Mouse (Mus musculus) MEL (cell line): ENCODE results near the gene Rap1gds1.

Source experiments
- CTCF ChIP-seq, 3 experiments: IDR thresholded peaks in 2 of 3; conservative IDR thresholded peaks in 1 of 3; 2 replicates each; pipeline ENCODE4 v1.5.1; 2011 to 2012; ENCODE audit warnings: low read length in 3 of 3, low read depth in 2 of 3, mild to moderate bottlenecking in 2 of 3, improper control_type of control experiment in 1 of 3, inconsistent platforms in 1 of 3, mixed read lengths in 1 of 3, moderate library complexity in 1 of 3; ENCODE audit not compliant: control insufficient read depth in 1 of 3, insufficient read depth in 1 of 3, poor library complexity in 1 of 3, severe bottlenecking in 1 of 3
- ELF1 ChIP-seq: IDR thresholded peaks from 2 replicates; pipeline ENCODE4 v1.6.1; 2014; ENCODE audit warnings: low read depth, mild to moderate bottlenecking, inconsistent platforms, low read length, improper control_type of control experiment, moderate library complexity
- EP300 ChIP-seq, 2 experiments: IDR thresholded peaks; 2 replicates each; pipeline ENCODE4 v1.6.1; 2011; ENCODE audit warnings: improper control_type of control experiment in 2 of 2, low read length in 2 of 2, low read depth in 1 of 2, mild to moderate bottlenecking in 1 of 2
- GATA1 ChIP-seq: IDR thresholded peaks from 2 replicates; pipeline ENCODE4 v1.6.1; 2011; ENCODE audit warnings: low read depth, low read length, improper control_type of control experiment
- MEF2A ChIP-seq: IDR thresholded peaks from 2 replicates; pipeline ENCODE4 v1.6.1; 2014; ENCODE audit warnings: low read depth, mild to moderate bottlenecking, inconsistent platforms, low read length, improper control_type of control experiment; ENCODE audit not compliant: poor library complexity, insufficient replicate concordance, severe bottlenecking; ENCODE audit errors: extremely low read depth
- NELFE ChIP-seq: IDR thresholded peaks from 2 replicates; pipeline ENCODE4 v1.6.1; 2011; ENCODE audit warnings: low read depth, low read length, improper control_type of control experiment
- POLR2A ChIP-seq, 2 experiments: IDR thresholded peaks; 2 replicates each; pipeline ENCODE4 v1.6.1; 2011 to 2012; ENCODE audit warnings: low read length in 2 of 2, mild to moderate bottlenecking in 2 of 2, control low read depth in 1 of 2, improper control_type of control experiment in 1 of 2, low read depth in 1 of 2, moderate library complexity in 1 of 2; ENCODE audit not compliant: control insufficient read depth in 1 of 2, insufficient read depth in 1 of 2, poor library complexity in 1 of 2
- RAD21 ChIP-seq: IDR thresholded peaks from 2 replicates; pipeline ENCODE4 v1.6.1; 2011; ENCODE audit warnings: mild to moderate bottlenecking, low read depth, low read length, improper control_type of control experiment
- SMC3 ChIP-seq: IDR thresholded peaks from 2 replicates; pipeline ENCODE4 v1.6.1; 2011; ENCODE audit warnings: low read depth, low read length, improper control_type of control experiment
- UBTF ChIP-seq: IDR thresholded peaks from 2 replicates; pipeline ENCODE4 v1.6.1; 2012; ENCODE audit warnings: low read depth, mild to moderate bottlenecking, inconsistent platforms, low read length, improper control_type of control experiment, moderate library complexity, borderline replicate concordance; ENCODE audit not compliant: insufficient read depth
- USF1 ChIP-seq: IDR thresholded peaks from 2 replicates; pipeline ENCODE4 v1.6.1; 2014; ENCODE audit warnings: low read depth, mild to moderate bottlenecking, inconsistent platforms, low read length, improper control_type of control experiment, moderate library complexity
- ZKSCAN1 ChIP-seq: IDR thresholded peaks from 2 replicates; pipeline ENCODE4 v1.6.1; 2012; ENCODE audit warnings: low read depth, mild to moderate bottlenecking, inconsistent platforms, low read length, improper control_type of control experiment, moderate library complexity

DNA sequence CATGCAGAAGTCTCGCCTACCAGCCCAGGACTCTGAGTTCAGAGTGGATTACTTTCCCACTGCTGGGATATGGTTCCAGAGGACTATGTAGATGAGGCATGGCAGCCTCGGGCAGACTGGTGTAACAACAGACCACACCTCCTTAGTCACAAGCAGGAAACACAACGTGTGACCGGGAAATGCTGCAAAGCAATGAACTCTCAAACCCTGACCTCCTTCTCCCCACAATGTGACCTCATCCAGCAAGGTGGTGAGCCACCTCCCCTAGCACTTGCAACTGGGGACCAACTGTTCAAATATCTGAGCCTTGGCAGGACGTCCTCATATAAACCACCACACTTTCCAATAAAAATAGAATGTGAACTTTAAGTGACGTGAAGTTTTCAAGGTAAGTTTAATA is 41.8 kb downstream of the Rap1gds1 start:
- TF ChIP-seq MEF2A (no peak), CTCF (IDR thresholded peaks at IDR 0.05 in 2 of 3, conservative IDR thresholded peaks at IDR 0.05 in 1 of 3; ENCODE audit: control insufficient read depth in 1 of 3, insufficient read depth in 1 of 3, low read depth in 2 of 3, low read length in 3 of 3, poor library complexity in 1 of 3, severe bottlenecking in 1 of 3) (no peak), EP300 (IDR thresholded peaks at IDR 0.05; ENCODE audit: low read depth in 1 of 2, low read length in 2 of 2) (no peak), ELF1 (no peak), POLR2A (IDR thresholded peaks at IDR 0.05; ENCODE audit: control insufficient read depth in 1 of 2, insufficient read depth in 1 of 2, low read depth in 1 of 2, low read length in 2 of 2, poor library complexity in 1 of 2) (no peak), USF1 (no peak), NELFE (no peak), SMC3 (no peak), UBTF (no peak), GATA1 (no peak), RAD21 (no peak), ZKSCAN1 (no peak)
